Mouse (Mus musculus) urinary bladder, postnatal 36 days (tissue): ENCODE results near the gene Jun.

Experiments
- DNase-seq, 2 experiments: peaks; one replicate each; pipeline ENCODE4 v3.0.0; 2022; ENCODE audit warnings: low spot score in 2 of 2, mixed read lengths in 1 of 2

Jun gene

DNA sequence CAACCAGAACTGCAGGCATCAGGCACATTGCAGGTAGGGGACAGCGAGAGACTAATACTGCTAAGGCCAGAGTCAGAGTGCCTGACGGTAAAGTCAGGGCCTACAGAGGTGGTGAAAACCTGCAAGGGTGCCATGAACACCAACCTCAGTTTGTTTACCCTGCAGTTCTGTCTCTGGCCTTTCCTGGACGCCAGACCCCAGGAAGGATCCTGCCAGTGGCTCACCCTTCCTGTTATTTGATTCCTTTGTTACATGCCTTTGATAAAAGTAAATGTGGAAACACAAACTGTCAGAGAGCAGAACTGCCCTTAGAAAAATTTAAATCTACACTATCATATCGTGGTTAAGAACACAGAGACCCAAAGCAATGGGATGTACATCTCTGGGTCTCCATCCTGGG lies 20.9 kb downstream of the Jun start:
- no peak for DNase-seq

DNA sequence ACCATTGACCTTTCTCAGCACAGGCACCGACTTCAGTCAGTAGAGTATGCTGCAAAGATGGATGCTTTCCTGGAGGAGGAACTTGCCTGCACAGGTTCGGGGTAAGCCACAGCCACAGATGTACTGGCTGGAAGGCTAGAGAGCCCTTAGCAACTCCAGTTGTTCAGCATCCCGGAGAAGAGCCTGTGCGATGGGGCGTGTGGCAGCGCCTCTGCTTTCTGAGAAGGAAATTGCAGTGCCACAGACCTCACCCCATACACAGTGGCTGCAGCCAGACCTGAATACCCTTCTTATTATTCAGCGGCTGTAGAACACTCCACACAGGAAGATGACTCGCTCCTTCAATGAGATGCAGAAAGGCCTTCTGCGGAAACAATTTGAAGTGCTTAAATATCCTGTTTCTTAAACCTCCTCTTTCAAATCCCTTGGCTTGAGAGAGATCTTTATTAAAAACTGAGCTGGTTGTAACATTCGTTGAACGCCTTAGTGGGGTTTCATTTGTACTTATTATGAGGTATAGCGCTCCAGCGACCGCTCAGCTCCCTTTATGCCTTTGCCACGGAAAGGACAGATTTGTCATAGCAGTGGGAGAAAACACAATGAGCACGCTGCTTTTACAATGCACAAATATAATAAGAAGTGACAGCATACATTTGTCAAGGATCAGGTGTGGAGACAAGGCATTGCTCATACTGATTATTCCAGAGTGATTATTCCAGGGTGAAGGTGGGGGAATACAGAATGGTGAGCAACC lies 26.0 kb downstream of the Jun start:
- no peak for DNase-seq

DNA sequence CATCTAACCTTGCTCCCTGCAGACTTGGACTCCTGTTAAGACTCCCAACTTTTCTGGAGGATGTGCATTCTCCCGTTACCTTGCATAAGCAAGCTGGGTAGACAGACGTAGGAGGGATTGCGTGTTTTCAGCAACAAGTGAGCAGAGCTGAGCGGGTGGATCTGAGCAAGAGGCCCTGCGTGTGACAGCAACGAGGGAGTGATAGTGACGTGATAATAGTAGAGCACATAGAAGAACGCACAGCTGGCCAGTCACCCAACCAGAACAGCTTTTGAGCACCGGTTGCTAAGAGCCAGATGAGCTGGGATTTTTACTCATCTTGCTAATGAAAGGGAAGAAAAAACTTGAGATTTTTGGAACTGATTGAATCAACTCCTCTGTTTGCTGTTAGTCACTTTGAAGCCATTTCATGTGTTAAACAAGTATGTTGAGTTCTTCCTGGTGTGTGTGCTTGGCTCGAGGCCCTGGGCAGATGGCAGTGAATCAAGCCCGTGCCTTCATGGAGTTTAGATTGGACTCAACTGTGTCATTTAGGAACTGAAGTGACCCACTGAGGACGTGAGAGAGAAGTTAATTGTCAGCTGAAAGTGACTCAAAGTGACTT lies 28.6 kb downstream of the Jun start:
- DNase-seq, result no peak

DNA sequence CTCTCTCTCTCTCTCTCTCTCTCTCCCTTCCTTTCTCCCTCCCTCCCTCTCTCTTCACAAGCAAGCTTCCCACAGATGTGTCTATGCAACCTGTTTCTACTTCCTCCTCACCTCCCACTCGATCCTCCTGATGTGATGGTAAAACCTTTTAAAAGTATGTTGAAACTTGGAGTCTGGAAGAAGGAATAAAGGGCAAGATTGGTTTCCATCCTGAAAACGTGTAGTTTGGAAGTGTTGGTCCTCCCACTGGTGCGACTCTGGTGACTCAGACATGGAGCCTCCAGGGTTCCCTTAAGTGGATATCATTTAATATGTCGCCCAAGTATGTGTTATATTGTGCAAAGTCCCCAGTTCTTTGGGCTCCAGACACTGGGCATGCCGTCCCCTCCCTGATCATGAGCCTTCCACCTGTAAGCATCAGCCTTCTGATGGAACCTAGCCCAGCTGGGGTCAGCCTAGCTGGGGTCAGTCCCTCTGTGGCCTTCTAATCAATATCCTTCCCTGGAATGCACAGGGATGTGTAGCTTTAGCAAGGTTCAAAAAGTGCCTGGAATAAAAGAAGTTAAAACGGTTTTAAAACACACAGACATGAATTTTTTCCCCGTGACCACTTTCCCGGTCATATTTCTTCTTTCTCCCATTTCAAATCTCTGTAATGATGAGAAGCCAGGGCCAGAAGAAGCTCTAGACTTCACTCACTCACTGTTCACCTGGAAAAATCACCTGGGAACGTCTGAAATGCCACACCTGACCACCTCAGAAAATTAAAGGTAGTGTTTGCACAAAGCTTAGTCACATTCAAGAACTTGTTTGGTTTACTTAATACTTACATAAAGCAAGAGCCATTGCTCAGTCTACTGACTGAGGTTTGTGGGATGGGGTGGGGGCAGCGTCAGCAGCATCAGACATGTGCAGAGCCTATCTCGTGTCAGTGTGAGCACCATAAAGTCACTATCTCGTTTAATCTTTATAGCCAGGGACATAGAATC lies 30.1 kb downstream of the Jun start:
- no peak for DNase-seq

DNA sequence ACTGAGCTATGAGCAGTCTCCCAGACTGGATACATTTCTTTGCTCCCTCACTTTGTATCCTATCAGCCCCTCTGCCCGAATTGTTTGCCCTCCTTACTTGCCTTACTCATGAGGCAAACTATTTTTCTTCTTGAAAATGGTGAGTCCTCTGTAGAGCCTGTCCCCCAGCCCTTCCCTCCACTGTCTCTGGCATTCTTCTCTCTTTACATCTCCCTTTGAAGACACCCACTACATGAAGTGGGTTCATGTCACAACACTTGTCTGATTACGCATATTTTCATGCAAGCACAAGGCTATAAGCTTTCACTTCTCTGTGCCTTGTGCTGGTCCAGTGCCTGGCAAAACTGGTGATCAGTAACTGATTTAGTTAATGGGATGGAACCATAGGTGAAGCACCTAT lies 31.8 kb downstream of the Jun start:
- no peak for DNase-seq

DNA sequence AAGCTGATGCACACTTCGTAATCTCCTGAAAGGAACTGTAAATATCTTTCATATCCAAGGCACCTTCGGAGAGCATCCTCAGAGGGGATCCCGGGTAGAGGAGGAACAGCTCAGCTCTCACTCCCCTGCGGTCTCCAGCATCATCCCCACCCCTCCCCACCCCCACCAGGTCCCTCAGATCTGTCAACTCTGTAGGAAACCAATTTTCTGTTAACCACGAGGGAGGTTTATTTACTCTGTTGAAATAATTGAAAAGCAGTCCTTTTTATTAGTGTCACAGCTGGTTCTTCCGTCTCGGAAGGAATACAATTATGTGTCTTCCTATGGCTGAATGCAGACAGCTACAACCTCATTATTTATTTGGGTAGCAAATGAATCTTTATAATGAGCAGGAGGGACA lies 33.8 kb downstream of the Jun start:
- DNase-seq, result no peak

DNA sequence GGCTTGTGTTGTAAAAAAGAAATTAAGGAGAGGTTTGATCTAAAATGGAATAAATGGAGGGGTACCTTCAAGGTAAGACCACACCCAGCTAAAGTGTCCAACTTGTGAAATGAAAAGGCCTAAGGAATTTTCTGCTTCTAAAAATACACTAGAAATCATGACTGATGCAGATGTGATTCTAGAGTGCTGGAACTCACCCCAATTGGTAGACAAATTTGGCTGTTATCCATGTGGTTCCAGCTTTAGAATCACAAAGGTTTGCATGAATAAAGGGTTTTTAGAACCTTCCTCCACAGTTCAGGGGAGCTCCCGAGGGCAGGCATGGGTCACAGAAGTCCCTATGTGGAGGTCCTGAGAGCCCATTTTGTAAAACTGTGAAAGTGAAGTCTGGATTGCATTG lies 39.3 kb downstream of the Jun start:
- no peak for DNase-seq

DNA sequence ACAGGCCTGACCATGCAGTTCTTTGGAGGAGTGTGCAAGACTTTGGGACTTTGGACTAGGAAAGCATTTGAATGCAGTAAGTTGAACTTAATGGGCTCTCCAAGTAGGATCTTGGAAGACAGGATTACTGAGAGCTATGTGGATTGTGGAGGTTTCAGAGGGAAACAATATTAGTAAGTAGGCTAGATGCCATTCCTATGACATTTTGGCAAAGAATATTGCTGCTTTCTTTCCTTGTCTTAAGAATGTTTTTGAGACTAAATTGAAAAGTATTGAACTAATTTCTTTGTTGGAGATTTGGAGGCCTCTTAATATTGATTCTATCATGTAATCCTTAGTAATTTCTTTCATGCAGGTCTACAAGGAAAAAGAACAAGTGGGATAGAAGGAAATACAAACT lies 39.8 kb downstream of the Jun start:
- DNase-seq, result no peak

DNA sequence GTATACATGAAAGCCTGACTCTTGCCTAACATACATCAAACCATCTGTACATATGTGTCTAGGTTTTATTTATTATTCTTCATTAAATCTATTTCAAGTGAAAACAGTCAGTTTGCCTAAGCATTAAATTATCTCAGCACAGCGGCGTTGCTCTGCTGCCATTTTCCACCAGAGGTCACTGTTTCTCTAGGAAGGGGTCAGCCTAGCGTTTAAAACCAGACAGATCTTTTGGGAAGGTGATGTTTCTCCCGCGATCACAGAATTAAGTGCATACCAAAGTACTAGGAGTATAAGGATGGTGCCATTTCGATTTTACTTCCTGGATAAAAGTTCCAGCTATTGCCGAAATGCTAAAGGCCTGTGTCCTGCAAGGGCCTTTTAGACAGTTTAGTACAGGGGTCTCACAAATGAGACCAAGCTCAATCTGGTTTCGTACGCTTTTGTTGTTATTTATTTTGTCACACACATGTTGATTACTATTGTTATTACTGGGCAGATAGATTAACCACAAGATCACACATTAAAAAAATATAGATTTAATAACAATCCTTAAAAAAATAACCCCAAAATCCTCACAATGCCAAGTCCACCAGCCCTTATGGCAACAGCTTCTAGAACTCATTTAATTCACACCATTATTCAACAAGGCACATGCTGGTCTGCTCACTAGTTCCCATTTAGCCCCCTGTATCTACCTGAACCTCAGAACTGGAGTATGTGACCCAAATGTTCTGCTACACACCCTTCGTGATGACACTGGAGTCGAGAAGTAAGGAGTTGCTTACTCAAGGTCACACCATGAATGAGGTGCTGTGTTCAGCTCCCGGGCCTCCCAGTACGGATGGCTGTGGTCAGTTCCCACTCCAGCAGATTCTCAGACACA lies 43.6 kb downstream of the Jun start:
- peak; percentile 75 for DNase-seq

DNA sequence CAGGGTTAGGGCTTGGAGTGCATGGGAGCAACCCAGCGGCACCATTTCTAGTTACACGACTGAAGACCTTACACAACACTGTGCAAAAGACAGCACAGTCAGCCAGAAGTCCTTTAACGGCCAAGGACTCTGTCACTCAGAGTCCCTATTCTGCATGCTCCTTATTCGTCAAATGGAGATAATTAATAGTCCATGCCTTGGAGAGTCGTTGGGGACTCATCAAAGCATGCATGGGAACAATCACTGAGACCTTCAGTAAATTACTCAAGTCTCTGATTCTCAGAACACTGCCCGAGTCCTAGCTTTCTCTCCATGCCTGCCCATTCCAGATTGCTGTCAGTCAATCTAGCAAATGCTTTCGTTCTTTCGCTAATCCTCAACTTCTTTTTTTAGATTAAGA lies 44.3 kb downstream of the Jun start:
- no peak for DNase-seq

DNA sequence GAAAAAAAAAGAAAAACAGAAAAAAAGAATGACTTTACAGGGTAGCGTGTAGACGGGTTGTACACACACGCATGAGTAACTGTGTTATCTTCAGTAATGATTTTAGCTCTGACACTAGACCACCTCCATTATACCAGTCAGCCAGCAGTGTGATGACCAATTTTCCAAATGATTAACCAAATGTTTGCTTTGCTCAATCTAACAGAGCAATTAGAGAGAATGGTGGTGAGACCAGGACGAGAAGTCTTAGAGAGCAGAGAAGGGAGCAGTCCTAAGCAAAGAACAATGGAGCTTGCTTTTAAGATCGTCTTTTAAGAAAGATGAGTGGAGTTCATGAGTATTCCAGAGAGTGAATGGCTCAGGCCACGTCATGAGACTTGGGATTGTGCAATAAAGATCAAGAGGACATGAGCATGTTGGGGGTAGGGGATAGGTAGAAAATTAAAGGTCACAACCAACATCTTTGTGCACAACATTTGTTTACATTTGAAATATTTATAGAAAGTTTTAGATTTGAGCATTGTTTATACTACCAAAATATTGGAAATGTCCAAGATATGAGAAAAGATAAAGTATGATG lies 46.7 kb downstream of the Jun start:
- no peak for DNase-seq

DNA sequence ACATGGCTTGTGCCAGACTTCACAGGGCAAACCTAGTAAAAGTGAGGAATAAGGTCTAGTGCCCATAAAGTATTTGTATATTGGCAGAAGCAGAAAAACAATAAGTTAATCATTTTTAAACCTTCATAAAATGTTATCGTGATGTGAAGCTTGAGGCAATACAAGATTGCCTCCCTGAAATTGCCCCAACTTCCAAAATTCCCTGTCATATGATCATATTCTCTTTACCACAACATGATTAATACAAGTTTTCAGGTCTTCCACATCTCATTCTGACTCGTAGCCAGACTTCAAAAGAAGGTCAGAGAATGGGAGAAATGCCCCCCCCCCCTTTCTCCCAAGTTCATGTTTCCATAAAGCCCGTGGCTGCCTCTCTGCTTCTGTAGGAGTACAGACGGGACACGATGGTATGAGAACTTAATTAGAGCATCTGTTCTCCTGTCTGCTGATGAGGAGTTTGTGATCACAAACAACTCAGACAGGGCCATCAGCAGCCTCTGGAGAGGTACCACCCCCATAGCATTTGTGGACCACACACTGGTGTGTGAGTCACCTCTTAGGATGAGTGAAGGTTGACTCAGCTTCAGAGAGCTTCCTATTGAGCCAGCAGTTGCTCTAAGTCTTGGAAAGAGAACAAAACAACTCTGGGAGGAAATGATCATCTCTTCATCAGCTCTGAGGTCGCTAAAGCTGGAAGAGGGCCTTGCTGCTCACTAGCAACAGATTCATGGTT lies 50.8 kb downstream of the Jun start:
- DNase-seq, result no peak

DNA sequence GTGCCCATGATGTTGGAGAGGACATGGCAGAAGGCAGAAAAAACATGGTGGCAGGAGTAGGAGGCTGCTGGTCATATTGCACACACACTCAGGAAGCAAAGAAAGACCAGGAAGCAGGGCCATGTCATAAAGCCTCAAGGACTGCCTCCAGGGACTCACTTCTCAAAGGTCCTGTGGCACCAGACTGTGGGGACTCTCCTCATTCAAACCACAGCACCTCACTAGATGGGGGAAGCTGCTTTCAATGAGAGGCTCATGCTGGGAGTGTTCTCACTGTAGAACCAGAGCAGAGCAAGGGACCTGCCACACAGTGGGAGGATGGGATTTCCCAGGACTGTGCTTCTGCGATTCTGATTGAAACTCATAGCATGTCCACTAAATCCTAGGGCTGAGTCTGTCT lies 51.9 kb downstream of the Jun start:
- no peak for DNase-seq

DNA sequence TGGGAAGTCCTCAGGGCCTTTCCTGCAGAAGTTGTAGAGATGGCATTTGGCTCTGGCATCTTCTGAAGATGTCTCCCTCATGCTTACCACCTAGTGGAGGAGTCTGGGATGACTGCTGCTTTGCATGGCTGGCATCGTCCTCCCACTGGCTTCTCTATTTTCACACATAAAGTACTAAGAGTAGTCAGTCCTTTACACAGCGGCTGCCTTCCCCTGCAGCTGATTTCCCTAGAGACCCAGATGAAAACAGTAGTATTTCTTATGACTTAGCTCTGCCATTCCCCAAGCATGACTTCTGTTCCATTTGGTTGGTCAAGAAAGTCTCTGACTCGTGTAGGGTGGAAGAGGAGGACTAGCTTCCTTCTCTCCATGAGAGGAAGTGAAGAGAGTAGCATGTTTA lies 52.8 kb downstream of the Jun start:
- no peak for DNase-seq
